Mouse (Mus musculus): ENCODE results near the gene Gbx1. TPM values are rescaled to one million over a fixed set of nuclear protein-coding genes. Genes with fewer than 3 reads are reported as not detected.

The Gbx1 gene
- polyA plus RNA-seq, 1 experiment from 2014 or later, result not detected

GRCm38 (mm10) chr5:24541144-24541569, 14.2 kb upstream of the Gbx1 start:
- WGBS, result 15% methylated on average over 6 of the region's 6 CpGs
- ATAC-seq (ENCODE audit: low FRiP score, low TSS enrichment), result peak; percentile 29; the same call in 1 of the 2 replicates
- Histone ChIP-seq H3K4me1 (ENCODE audit: insufficient read depth, low read length) (peaks cover 17% of the 10 kb centered on the region), H3K36me3 (ENCODE audit: insufficient read depth, low read length) (no peaks in the 10 kb centered on the region), H3K27ac (ENCODE audit: low read length) (no peak overlapping the region), H3K9ac (replicated peaks; ENCODE audit: low read length) (no peak overlapping the region), H3K27me3 (ENCODE audit: insufficient read depth, low read length) (peaks cover 5% of the 10 kb centered on the region; the same call in 1 of the 2 replicates), H3K4me2 (replicated peaks; ENCODE audit: low read depth, low read length) (peak overlapping the region; percentile 51), H3K4me3 (ENCODE audit: low read length) (no peak overlapping the region), H3K9me3 (ENCODE audit: low read length) (no peaks in the 10 kb centered on the region)

- WGBS, result 15% methylated on average over 14 of the region's 14 CpGs
- ATAC-seq (ENCODE audit: low FRiP score, low TSS enrichment), result peak; percentile 79
Observed at GRCm38 (mm10) chr5:24540387-24541143, 13.6 kb upstream of the Gbx1 start, which contains the start of gene Asb10. TSS of gene Asb10 (minus strand) at chr5:24540978.

GRCm38 (mm10) chr5:24539571-24540296, 12.7 kb upstream of the Gbx1 start:
- ATAC-seq (ENCODE audit: low FRiP score, low TSS enrichment), result no peak
- Histone ChIP-seq H3K4me2 (replicated peaks; ENCODE audit: low read depth, low read length) (peak overlapping the region; percentile 51; the same call in 1 of the 2 replicates), H3K4me1 (ENCODE audit: insufficient read depth, low read length) (peaks cover 17% of the 10 kb centered on the region), H3K4me3 (ENCODE audit: low read length) (no peak overlapping the region), H3K9me3 (ENCODE audit: low read length) (no peaks in the 10 kb centered on the region), H3K36me3 (ENCODE audit: insufficient read depth, low read length) (no peaks in the 10 kb centered on the region), H3K27me3 (ENCODE audit: insufficient read depth, low read length) (peaks cover 5% of the 10 kb centered on the region; the same call in 1 of the 2 replicates), H3K27ac (ENCODE audit: low read length) (no peak overlapping the region), H3K9ac (replicated peaks; ENCODE audit: low read length) (no peak overlapping the region)
- 72% methylated on average over 22 of the region's 22 CpGs for WGBS

More at GRCm38 (mm10) chr5:24540387-24541143, 13.6 kb upstream of the Gbx1 start, which contains the start of gene Asb10:
- Histone ChIP-seq H3K36me3 (ENCODE audit: insufficient read depth, low read length) (no peaks in the 10 kb centered on the region), H3K9ac (replicated peaks; ENCODE audit: low read length) (peak within 1 kb of the TSS; percentile 1; the same call in 1 of the 2 replicates), H3K4me1 (ENCODE audit: insufficient read depth, low read length) (peaks cover 17% of the 10 kb centered on the region), H3K4me2 (replicated peaks; ENCODE audit: low read depth, low read length) (peak within 1 kb of the TSS; percentile 51), H3K27ac (ENCODE audit: low read length) (peak within 1 kb of the TSS; percentile 46), H3K27me3 (ENCODE audit: insufficient read depth, low read length) (peaks cover 5% of the 10 kb centered on the region; the same call in 1 of the 2 replicates), H3K9me3 (ENCODE audit: low read length) (no peaks in the 10 kb centered on the region), H3K4me3 (ENCODE audit: low read length) (peak within 1 kb of the TSS; percentile 26)

- Histone ChIP-seq H3K4me2 (replicated peaks; ENCODE audit: low read depth, low read length) (no peak overlapping the region), H3K27ac (ENCODE audit: low read length) (no peak overlapping the region), H3K36me3 (ENCODE audit: insufficient read depth, low read length) (no peaks in the 10 kb centered on the region), H3K4me3 (ENCODE audit: low read length) (no peak overlapping the region), H3K9ac (replicated peaks; ENCODE audit: low read length) (no peak overlapping the region), H3K4me1 (ENCODE audit: insufficient read depth, low read length) (peaks cover 17% of the 10 kb centered on the region), H3K27me3 (ENCODE audit: insufficient read depth, low read length) (peaks cover 7% of the 10 kb centered on the region; the same call in 1 of the 2 replicates), H3K9me3 (ENCODE audit: low read length) (no peaks in the 10 kb centered on the region)
- ATAC-seq (ENCODE audit: low FRiP score, low TSS enrichment), result no peak
- 61% methylated on average over 16 of the region's 16 CpGs for WGBS
Observed at GRCm38 (mm10) chr5:24537618-24538017, 10.6 kb upstream of the Gbx1 start.

GRCm38 (mm10) chr5:24536511-24536910, 9.5 kb upstream of the Gbx1 start:
- no peaks in the 10 kb centered on the region for H3K9me3 ChIP-seq (ENCODE audit: low read length)
- H3K4me2 ChIP-seq (replicated peaks; ENCODE audit: low read depth, low read length), result no peak overlapping the region
- H3K27ac ChIP-seq (ENCODE audit: low read length), result no peak overlapping the region
- peaks cover 14% of the 10 kb centered on the region for H3K27me3 ChIP-seq (ENCODE audit: insufficient read depth, low read length)
- no peak overlapping the region for H3K9ac ChIP-seq (replicated peaks; ENCODE audit: low read length)
- H3K4me1 ChIP-seq (ENCODE audit: insufficient read depth, low read length), result peaks cover 17% of the 10 kb centered on the region
- ATAC-seq (ENCODE audit: low FRiP score, low TSS enrichment), result no peak
- H3K4me3 ChIP-seq (ENCODE audit: low read length), result no peak overlapping the region
- 80% methylated on average over 5 of the region's 5 CpGs for WGBS
- no peaks in the 10 kb centered on the region for H3K36me3 ChIP-seq (ENCODE audit: insufficient read depth, low read length)

DNA sequence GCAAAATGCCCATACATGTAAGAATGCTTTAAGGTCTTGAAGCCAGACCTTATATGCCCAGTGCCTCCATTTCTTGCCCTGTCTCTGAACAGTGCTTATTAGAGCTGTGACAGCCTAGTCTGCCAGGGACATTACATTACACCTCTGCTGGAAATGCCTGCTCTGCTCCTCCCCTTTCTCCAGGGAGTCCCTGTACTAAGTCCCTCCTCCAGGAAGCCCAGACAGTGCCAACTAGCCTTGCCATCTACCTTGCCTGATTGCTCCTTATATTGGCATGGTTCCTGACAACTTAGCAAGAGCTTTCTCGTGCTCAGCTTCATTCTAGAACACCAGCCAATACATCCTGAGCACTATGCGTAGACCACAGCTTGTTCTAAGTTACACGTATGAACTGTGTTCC, 8.7 kb upstream of the Gbx1 start:
- H3K27ac ChIP-seq (ENCODE audit: low read length), result no peak overlapping the region
- no peak overlapping the region for H3K4me3 ChIP-seq (ENCODE audit: low read length)
- no peaks in the 10 kb centered on the region for H3K9me3 ChIP-seq (ENCODE audit: low read length)
- H3K9ac ChIP-seq (replicated peaks; ENCODE audit: low read length), result no peak overlapping the region
- no peak for ATAC-seq (ENCODE audit: low FRiP score, low TSS enrichment)
- 86% methylated on average over 3 of the region's 3 CpGs for WGBS
- peaks cover 9% of the 10 kb centered on the region for H3K4me1 ChIP-seq (ENCODE audit: insufficient read depth, low read length)
- H3K4me2 ChIP-seq (replicated peaks; ENCODE audit: low read depth, low read length), result no peak overlapping the region
- H3K27me3 ChIP-seq (ENCODE audit: insufficient read depth, low read length), result peaks cover 22% of the 10 kb centered on the region
- H3K36me3 ChIP-seq (ENCODE audit: insufficient read depth, low read length), result no peaks in the 10 kb centered on the region

GRCm38 (mm10) chr5:24534292-24534691, 7.3 kb upstream of the Gbx1 start:
- Histone ChIP-seq H3K27me3 (ENCODE audit: insufficient read depth, low read length) (peaks cover 24% of the 10 kb centered on the region), H3K4me2 (replicated peaks; ENCODE audit: low read depth, low read length) (no peak overlapping the region), H3K4me3 (ENCODE audit: low read length) (no peak overlapping the region), H3K4me1 (ENCODE audit: insufficient read depth, low read length) (no peaks in the 10 kb centered on the region), H3K36me3 (ENCODE audit: insufficient read depth, low read length) (no peaks in the 10 kb centered on the region), H3K9me3 (ENCODE audit: low read length) (no peaks in the 10 kb centered on the region), H3K9ac (replicated peaks; ENCODE audit: low read length) (no peak overlapping the region), H3K27ac (ENCODE audit: low read length) (no peak overlapping the region)
- 52% methylated on average over 5 of the region's 5 CpGs for WGBS
- no peak for ATAC-seq (ENCODE audit: low FRiP score, low TSS enrichment)

DNA sequence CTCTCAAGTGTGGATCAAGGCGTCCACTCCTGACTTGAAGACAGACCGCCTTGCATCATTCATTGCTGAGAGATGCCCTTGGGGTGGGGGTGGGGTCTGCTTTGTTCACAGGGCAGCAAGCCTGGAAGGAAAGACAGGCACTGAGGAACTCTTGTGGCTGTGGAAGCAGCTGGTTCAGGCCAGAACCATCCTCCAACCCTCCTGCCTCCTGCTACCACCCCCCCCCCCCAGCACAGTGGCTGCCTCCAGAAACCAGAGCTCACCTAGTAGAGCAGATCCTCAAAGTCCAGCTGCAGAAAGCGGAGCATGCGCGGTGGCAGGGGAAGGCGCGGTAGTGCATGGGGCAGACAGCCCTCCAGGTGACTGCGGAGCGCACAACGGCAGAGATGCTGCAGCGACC, 6.4 kb upstream of the Gbx1 start:
- H3K9ac ChIP-seq (replicated peaks; ENCODE audit: low read length), result no peak overlapping the region
- H3K4me1 ChIP-seq (ENCODE audit: insufficient read depth, low read length), result no peaks in the 10 kb centered on the region
- no peak overlapping the region for H3K27ac ChIP-seq (ENCODE audit: low read length)
- no peaks in the 10 kb centered on the region for H3K36me3 ChIP-seq (ENCODE audit: insufficient read depth, low read length)
- 46% methylated on average over 11 of the region's 11 CpGs for WGBS
- ATAC-seq (ENCODE audit: low FRiP score, low TSS enrichment), result no peak
- peaks cover 33% of the 10 kb centered on the region for H3K27me3 ChIP-seq (ENCODE audit: insufficient read depth, low read length)
- no peak overlapping the region for H3K4me3 ChIP-seq (ENCODE audit: low read length)
- no peaks in the 10 kb centered on the region for H3K9me3 ChIP-seq (ENCODE audit: low read length)
- H3K4me2 ChIP-seq (replicated peaks; ENCODE audit: low read depth, low read length), result no peak overlapping the region

GRCm38 (mm10) chr5:24530042-24530689, 3.2 kb upstream of the Gbx1 start:
- H3K4me2 ChIP-seq (replicated peaks; ENCODE audit: low read depth, low read length), result no peak overlapping the region
- H3K27ac ChIP-seq (ENCODE audit: low read length), result no peak overlapping the region
- peaks cover 66% of the 10 kb centered on the region for H3K27me3 ChIP-seq (ENCODE audit: insufficient read depth, low read length)
- ATAC-seq (ENCODE audit: low FRiP score, low TSS enrichment), result peak; percentile 60
- H3K9ac ChIP-seq (replicated peaks; ENCODE audit: low read length), result no peak overlapping the region
- no peaks in the 10 kb centered on the region for H3K36me3 ChIP-seq (ENCODE audit: insufficient read depth, low read length)
- 14% methylated on average over 24 of the region's 24 CpGs for WGBS
- no peak overlapping the region for H3K4me3 ChIP-seq (ENCODE audit: low read length)
- no peaks in the 10 kb centered on the region for H3K9me3 ChIP-seq (ENCODE audit: low read length)
- peaks cover 12% of the 10 kb centered on the region for H3K4me1 ChIP-seq (ENCODE audit: insufficient read depth, low read length)

Data from kidney, embryonic 16.5 days (tissue).